In the genomic region with DNA sequence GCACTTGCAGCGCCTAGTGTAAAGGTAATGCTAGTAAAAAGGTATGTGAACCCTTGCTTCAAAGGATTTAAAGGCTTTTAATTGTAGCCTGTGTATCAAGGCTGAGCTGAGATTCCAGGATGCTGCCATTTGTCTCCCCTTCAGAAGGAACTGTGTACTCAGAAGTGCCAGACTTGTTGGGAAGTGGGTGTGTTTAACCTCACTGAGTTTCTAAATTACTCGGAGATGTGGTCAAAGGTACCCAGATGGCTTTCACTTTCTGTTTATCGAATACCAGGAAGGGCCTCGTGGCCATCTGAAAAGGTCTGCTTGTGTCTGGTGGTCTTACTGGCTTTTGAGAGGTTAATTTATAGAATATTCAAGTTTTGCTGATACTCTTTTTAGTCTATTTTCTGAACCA, we compare ENCODE assay signal across 8 mouse cellular contexts. TPM values are rescaled to one million over a fixed set of nuclear protein-coding genes. Genes with fewer than 3 reads are reported as not detected.
DNase-seq lines count a peak whose midpoint lies in the region; ATAC-seq and TF ChIP-seq lines count a peak whose summit lies in the region.

No protein-coding gene starts in this region.

- H3K27ac ChIP-seq in embryonic facial prominence, embryonic 13.5 days, result no peak overlapping the region
- no peak overlapping the region for H3K27ac ChIP-seq in limb, embryonic 11.5 days (replicated peaks; ENCODE audit: low read depth, low read length)
- no peak overlapping the region for H3K27ac ChIP-seq in neural tube, embryonic 13.5 days (replicated peaks)

- H3K9ac ChIP-seq in embryonic facial prominence, embryonic 13.5 days, result peak overlapping the region; percentile 92
- no peak overlapping the region for H3K9ac ChIP-seq in limb, embryonic 11.5 days (ENCODE audit: low read length)
- peak overlapping the region; percentile 97 for H3K9ac ChIP-seq in neural tube, embryonic 13.5 days

- no peaks in the 10 kb centered on the region for H3K9me3 ChIP-seq in embryonic facial prominence, embryonic 13.5 days
- H3K9me3 ChIP-seq in limb, embryonic 11.5 days (ENCODE audit: control insufficient read depth, low read length), result no peaks in the 10 kb centered on the region
- no peaks in the 10 kb centered on the region for H3K9me3 ChIP-seq in neural tube, embryonic 13.5 days

- no peak for TF ChIP-seq CTCF in lung, adult 2 months (IDR thresholded peaks at IDR 0.05; ENCODE audit: insufficient read depth, low read length)

- H3K4me2 ChIP-seq in embryonic facial prominence, embryonic 13.5 days, result peak overlapping the region; percentile 100
- peak overlapping the region; percentile 96 for H3K4me2 ChIP-seq in limb, embryonic 11.5 days (ENCODE audit: low read depth, severe bottlenecking)
- peak overlapping the region; percentile 95 for H3K4me2 ChIP-seq in neural tube, embryonic 13.5 days

- ATAC-seq in embryonic facial prominence, embryonic 13.5 days (ENCODE audit: insufficient number of reproducible peaks, insufficient read depth, low FRiP score, low TSS enrichment, low read depth), result no peak
- ATAC-seq in limb, embryonic 11.5 days (ENCODE audit: insufficient number of reproducible peaks, low FRiP score, low TSS enrichment, low read depth), result no peak
- ATAC-seq in neural tube, embryonic 13.5 days (ENCODE audit: low read depth), result no peak

- peak overlapping the region; percentile 50 for H3K4me3 ChIP-seq in lung, adult 2 months (replicated peaks; ENCODE audit: extremely low read depth, low read depth, low read length)
- peak overlapping the region; percentile 93 for H3K4me3 ChIP-seq in embryonic facial prominence, embryonic 13.5 days
- H3K4me3 ChIP-seq in limb, embryonic 11.5 days (ENCODE audit: low read depth, low read length), result no peak overlapping the region
- peak overlapping the region; percentile 87 for H3K4me3 ChIP-seq in neural tube, embryonic 13.5 days

- H3K36me3 ChIP-seq in embryonic facial prominence, embryonic 13.5 days, result no peaks in the 10 kb centered on the region
- H3K36me3 ChIP-seq in limb, embryonic 11.5 days (ENCODE audit: control insufficient read depth, insufficient read depth, low read length), result no peaks in the 10 kb centered on the region
- no peaks in the 10 kb centered on the region for H3K36me3 ChIP-seq in neural tube, embryonic 13.5 days

- no peaks in the 10 kb centered on the region for H3K27me3 ChIP-seq in embryonic facial prominence, embryonic 13.5 days
- no peaks in the 10 kb centered on the region for H3K27me3 ChIP-seq in limb, embryonic 11.5 days (ENCODE audit: control insufficient read depth, insufficient read depth, low read length)
- H3K27me3 ChIP-seq in neural tube, embryonic 13.5 days, result no peaks in the 10 kb centered on the region

- H3K4me1 ChIP-seq in lung, adult 2 months (ENCODE audit: control insufficient read depth, insufficient read depth, low read length), result peaks cover 8% of the 10 kb centered on the region
- H3K4me1 ChIP-seq in embryonic facial prominence, embryonic 13.5 days, result peaks cover 18% of the 10 kb centered on the region
- H3K4me1 ChIP-seq in limb, embryonic 11.5 days (ENCODE audit: control insufficient read depth, insufficient read depth, low read length), result peaks cover 10% of the 10 kb centered on the region
- H3K4me1 ChIP-seq in neural tube, embryonic 13.5 days (replicated peaks), result peaks cover 37% of the 10 kb centered on the region

- WGBS in lung, adult 2 months, result 25% methylated on average over 4 of the region's 4 CpGs
- 45% methylated on average over 4 of the region's 4 CpGs for WGBS in embryonic facial prominence, embryonic 13.5 days
- 35% methylated on average over 4 of the region's 4 CpGs for WGBS in limb, embryonic 11.5 days
- WGBS in neural tube, embryonic 13.5 days, result 60% methylated on average over 4 of the region's 4 CpGs

- no peak for DNase-seq in lung, adult 2 months
- DNase-seq in lung, postnatal 10 days, result no peak
- DNase-seq in limb, embryonic 11.5 days (ENCODE audit: low spot score), result no peak
- DNase-seq in urinary bladder, postnatal 36 days (ENCODE audit: low spot score in 2 of 2), result no peak
- no peak for DNase-seq in gastrocnemius, postnatal 4 days (ENCODE audit: low spot score in 2 of 2)
- DNase-seq in adrenal gland, adult 8-10 months, result no peak

- no peak for TF ChIP-seq POLR2A in lung, adult 2 months (IDR thresholded peaks at IDR 0.05; ENCODE audit: borderline replicate concordance, extremely low read depth, low read depth, low read length)

RNA-seq across cellular contexts. Expression of gene Rnf19b, which starts 1.9 kb away (rescaled TPM):
- polyA plus RNA-seq in lung, adult 2 months (2012; rRNA removed), result 51.1 and 70.7 TPM in 2 replicates
- polyA plus RNA-seq in embryonic facial prominence, embryonic 13.5 days (2015; fragmentation: Nextera tagmentation; extraction: Ambion mirVana), result 9.1 and 9.5 TPM in 2 replicates
- polyA plus RNA-seq in limb, embryonic 11.5 days (2014; fragmentation: Nextera tagmentation; extraction: Ambion mirVana), result 9.6 and 9.8 TPM in 2 replicates
- polyA plus RNA-seq in neural tube, embryonic 13.5 days (2015; fragmentation: Nextera tagmentation; extraction: Ambion mirVana), result 22.4 and 25.7 TPM in 2 replicates
- total RNA-seq in gastrocnemius, postnatal 4 days (2021), result 10 to 100 TPM; 16.0 to 18.0 TPM
- total RNA-seq in adrenal gland, adult 8-10 months (2022), result 10 to 100 TPM; 26.0 to 29.3 (median 28.3) TPM

RNA-seq across cellular contexts. Expression of gene Tmem54, which starts 45.4 kb away (rescaled TPM):
- polyA plus RNA-seq in lung, adult 2 months (2012; rRNA removed), result 5.8 and 39.0 TPM in 2 replicates
- 10.6 and 11.3 TPM in 2 replicates for polyA plus RNA-seq in embryonic facial prominence, embryonic 13.5 days (2015; fragmentation: Nextera tagmentation; extraction: Ambion mirVana)
- polyA plus RNA-seq in limb, embryonic 11.5 days (2014; fragmentation: Nextera tagmentation; extraction: Ambion mirVana), result 4.3 and 4.6 TPM in 2 replicates
- polyA plus RNA-seq in neural tube, embryonic 13.5 days (2015; fragmentation: Nextera tagmentation; extraction: Ambion mirVana), result 0.39 TPM in 1 of 2 replicates, not detected in the other
- under 1 TPM in 1 of 2 experiments, not detected in 1; 0.73 TPM for total RNA-seq in gastrocnemius, postnatal 4 days (2021)
- total RNA-seq in adrenal gland, adult 8-10 months (2022), result not detected
